Mouse (Mus musculus) embryonic fibroblast, embryonic 13.5 days (primary cell): ENCODE measurements around the gene Grk4.

Experiments used
- CTCF ChIP-seq: IDR thresholded peaks from 2 replicates; pipeline ENCODE4 v1.5.1; 2011; ENCODE audit warnings: mild to moderate bottlenecking, control low read depth, low read length, moderate library complexity, borderline replicate concordance; ENCODE audit not compliant: insufficient read depth
- POLR2A ChIP-seq: IDR thresholded peaks from 2 replicates; pipeline ENCODE4 v1.6.1; 2011; ENCODE audit warnings: low read depth, mild to moderate bottlenecking, control low read depth, low read length, moderate library complexity

DNA sequence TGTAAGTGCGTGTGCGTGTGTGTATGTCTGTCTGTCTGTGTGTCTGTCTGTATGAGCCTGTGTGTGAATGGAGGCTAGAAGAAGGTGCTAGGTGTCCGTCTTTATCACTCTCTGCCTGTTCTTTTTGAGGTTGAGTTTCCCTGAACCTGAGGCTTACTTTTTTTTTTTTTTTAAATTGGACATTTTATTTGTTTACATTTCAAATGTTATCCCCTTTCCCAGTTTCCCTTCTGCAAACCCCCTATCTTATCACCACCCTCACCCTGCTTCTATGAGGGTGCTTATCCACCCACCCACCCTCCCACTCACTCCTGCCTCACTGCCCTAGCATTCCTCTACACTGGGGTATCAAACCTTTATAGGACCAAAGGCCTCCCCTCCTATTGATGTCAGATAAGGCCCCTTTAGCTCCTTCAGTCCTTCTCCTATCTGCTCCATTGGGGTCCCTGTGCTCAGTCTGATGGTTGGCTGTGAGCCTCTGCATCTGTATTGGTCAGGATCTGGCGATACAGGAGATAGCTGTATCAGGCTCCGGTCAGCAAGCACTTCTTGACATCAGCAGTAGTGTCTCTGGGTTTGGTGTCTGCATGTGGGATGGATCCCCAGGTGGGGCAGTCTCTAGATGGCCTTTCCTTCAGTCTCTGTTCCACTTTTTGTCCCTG lies 140.2 kb downstream of the Grk4 start:
- TF ChIP-seq POLR2A (no peak), CTCF (no peak)
